Comparison of ENCODE assay signal across 20 mouse cellular contexts in the genomic region with DNA sequence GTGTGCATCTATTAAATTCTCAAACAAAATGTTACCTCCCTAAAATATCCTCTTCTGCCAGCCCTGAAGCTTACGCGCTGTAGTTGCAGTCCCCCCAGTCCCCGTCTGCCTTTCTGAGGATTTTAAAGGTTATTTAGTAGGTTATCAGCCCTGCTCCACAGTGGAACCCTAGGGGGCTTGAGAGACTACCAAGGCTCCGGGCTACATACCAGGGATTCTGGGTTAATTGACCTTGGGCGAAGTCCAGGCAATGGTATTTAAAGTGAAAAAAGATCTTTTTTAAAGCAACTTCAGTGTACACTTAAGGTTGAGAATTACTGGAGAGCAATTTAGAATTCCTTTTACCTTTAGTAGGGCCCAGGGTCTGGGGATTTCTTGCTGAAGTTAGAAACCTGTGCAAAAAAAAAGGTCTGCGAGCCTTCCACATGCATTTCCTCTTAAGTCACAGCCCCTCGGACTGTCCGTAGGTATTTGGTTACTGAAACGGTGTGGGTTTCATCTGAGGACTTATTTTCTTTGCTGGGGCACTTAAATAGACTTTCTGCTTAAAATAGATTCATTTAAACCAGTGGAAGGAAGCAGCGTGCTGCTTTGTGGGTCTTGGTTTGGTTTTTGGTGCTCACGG.
DNase-seq lines count a peak whose midpoint lies in the region; ATAC-seq and TF ChIP-seq lines count a peak whose summit lies in the region.
"Had no signal": no experiment of that assay in that cellular context is flagged by ENCODE, and none has a peak within 500 bp of the region (broad histone marks: within the 10 kb centered on the region; RNA-seq: fewer than 3 reads in every experiment).

No protein-coding gene starts in this region.

- no peak overlapping the region for H3K4me3 ChIP-seq in lung, embryonic 16.5 days (ENCODE audit: low read length)
- H3K4me3 ChIP-seq in lung, postnatal 0 days (ENCODE audit: low read depth, low read length): no peak overlapping the region
- no peak overlapping the region for H3K4me3 ChIP-seq in embryonic facial prominence, embryonic 12.5 days
- H3K4me3 ChIP-seq in limb, embryonic 14.5 days (replicated peaks; ENCODE audit: low read length): no peak overlapping the region
- H3K4me3 ChIP-seq: forebrain, embryonic 13.5 days; heart, embryonic 12.5 days; midbrain, embryonic 10.5 days; neural tube, embryonic 13.5 days had no signal

- peak overlapping the region; percentile 45 for H3K27ac ChIP-seq in lung, embryonic 16.5 days (ENCODE audit: low read length)
- H3K27ac ChIP-seq in lung, postnatal 0 days (ENCODE audit: low read length): no peak overlapping the region
- peak overlapping the region; percentile 80 for H3K27ac ChIP-seq in embryonic facial prominence, embryonic 12.5 days
- peak overlapping the region; percentile 74 for H3K27ac ChIP-seq in limb, embryonic 14.5 days (replicated peaks; ENCODE audit: low read depth, low read length)
- H3K27ac ChIP-seq: forebrain, embryonic 13.5 days; liver, embryonic 14.5 days; midbrain, embryonic 10.5 days; neural tube, embryonic 13.5 days had no signal

- peak; percentile 9 for DNase-seq in kidney, adult 8-10 months
- DNase-seq in kidney, postnatal 4 days: no peak
- no peak for DNase-seq in lung, postnatal 0 days (ENCODE audit: low spot score)
- DNase-seq in limb, embryonic 14.5 days (ENCODE audit: low spot score): peak; percentile 64
- DNase-seq in urinary bladder, postnatal 25 days (ENCODE audit: low spot score): no peak
- no peak for DNase-seq in thymus, postnatal 0 days (ENCODE audit: low spot score)
- DNase-seq: adrenal gland, adult 2 months; cerebellum, adult 11 months; cerebellum, postnatal 36 days; heart, postnatal 4 days; lung, postnatal 36 days; thymus, postnatal 36 days had no signal

- no peak overlapping the region for H3K4me2 ChIP-seq in lung, embryonic 16.5 days (ENCODE audit: low read depth, low read length)
- H3K4me2 ChIP-seq in lung, postnatal 0 days (replicated peaks; ENCODE audit: low read depth, low read length): no peak overlapping the region
- H3K4me2 ChIP-seq in embryonic facial prominence, embryonic 12.5 days (replicated peaks): no peak overlapping the region
- peak overlapping the region; percentile 17; the same call in 1 of the 2 replicates for H3K4me2 ChIP-seq in limb, embryonic 14.5 days (replicated peaks; ENCODE audit: low read depth, low read length, severe bottlenecking)
- H3K4me2 ChIP-seq: forebrain, embryonic 13.5 days; heart, embryonic 12.5 days; neural tube, embryonic 13.5 days had no signal

- peak; percentile 44; the same call in 1 of the 2 replicates for ATAC-seq in lung, embryonic 16.5 days (ENCODE audit: low read depth)
- no peak for ATAC-seq in lung, postnatal 0 days
- no peak for ATAC-seq in embryonic facial prominence, embryonic 12.5 days (ENCODE audit: insufficient number of reproducible peaks, insufficient read depth, low FRiP score, low TSS enrichment)
- peak; percentile 58 for ATAC-seq in limb, embryonic 14.5 days (ENCODE audit: low FRiP score, low read depth)
- ATAC-seq: forebrain, embryonic 13.5 days had no signal

- H3K9me3 ChIP-seq in lung, embryonic 16.5 days (ENCODE audit: control insufficient read depth, low read length): peaks cover 14% of the 10 kb centered on the region
- H3K9me3 ChIP-seq in lung, postnatal 0 days (ENCODE audit: low read length): no peaks in the 10 kb centered on the region; the same call in 1 of the 2 replicates
- H3K9me3 ChIP-seq in embryonic facial prominence, embryonic 12.5 days: peaks cover 21% of the 10 kb centered on the region
- peaks cover 25% of the 10 kb centered on the region for H3K9me3 ChIP-seq in limb, embryonic 14.5 days (ENCODE audit: control insufficient read depth, low read length)
- H3K9me3 ChIP-seq: G1E had no signal

- H3K9ac ChIP-seq in lung, embryonic 16.5 days (ENCODE audit: low read length): no peak overlapping the region
- no peak overlapping the region for H3K9ac ChIP-seq in lung, postnatal 0 days (replicated peaks; ENCODE audit: low read depth)
- H3K9ac ChIP-seq in embryonic facial prominence, embryonic 12.5 days: no peak overlapping the region
- no peak overlapping the region for H3K9ac ChIP-seq in limb, embryonic 14.5 days (ENCODE audit: low read depth, low read length, severe bottlenecking)
- H3K9ac ChIP-seq: forebrain, embryonic 13.5 days; heart, embryonic 12.5 days; liver, embryonic 14.5 days; neural tube, embryonic 13.5 days had no signal

- 73% methylated on average over 11 of the region's 11 CpGs for WGBS in lung, embryonic 16.5 days
- 64% methylated on average over 11 of the region's 11 CpGs for WGBS in lung, postnatal 0 days
- WGBS in embryonic facial prominence, embryonic 12.5 days: 34% methylated on average over 11 of the region's 11 CpGs
- 35% methylated on average over 11 of the region's 11 CpGs for WGBS in limb, embryonic 14.5 days

- no peak for TF ChIP-seq CTCF in lung, postnatal 0 days (IDR thresholded peaks at IDR 0.05)

- no peak for TF ChIP-seq POLR2A in limb, embryonic 14.5 days (IDR thresholded peaks at IDR 0.05; ENCODE audit: borderline replicate concordance, extremely low read depth, insufficient read depth, insufficient read length)

- peaks cover 25% of the 10 kb centered on the region for H3K36me3 ChIP-seq in lung, embryonic 16.5 days (ENCODE audit: control insufficient read depth, insufficient read depth, low read length)
- H3K36me3 ChIP-seq in lung, postnatal 0 days (ENCODE audit: insufficient read depth, low read length): peaks cover 11% of the 10 kb centered on the region
- H3K36me3 ChIP-seq in embryonic facial prominence, embryonic 12.5 days: peaks cover 42% of the 10 kb centered on the region
- peaks cover 32% of the 10 kb centered on the region for H3K36me3 ChIP-seq in limb, embryonic 14.5 days (ENCODE audit: control insufficient read depth, insufficient read depth, low read length)

- H3K27me3 ChIP-seq in lung, embryonic 16.5 days (ENCODE audit: control insufficient read depth, insufficient read depth, low read depth, low read length): no peaks in the 10 kb centered on the region
- H3K27me3 ChIP-seq in lung, postnatal 0 days (replicated peaks; ENCODE audit: insufficient read depth, low read length): no peaks in the 10 kb centered on the region
- no peaks in the 10 kb centered on the region for H3K27me3 ChIP-seq in embryonic facial prominence, embryonic 12.5 days
- no peaks in the 10 kb centered on the region for H3K27me3 ChIP-seq in limb, embryonic 14.5 days (ENCODE audit: control insufficient read depth, insufficient read depth, low read length)
- H3K27me3 ChIP-seq: forebrain, embryonic 13.5 days; heart, embryonic 12.5 days; neural tube, embryonic 13.5 days had no signal

- H3K4me1 ChIP-seq in lung, embryonic 16.5 days (replicated peaks; ENCODE audit: control insufficient read depth, insufficient read depth, low read length): 0 out of 2 replicates have a peak, but pooled peaks cover 4% of the 10 kb centered on the region
- H3K4me1 ChIP-seq in lung, postnatal 0 days (ENCODE audit: insufficient read depth, low read depth, low read length): no peaks in the 10 kb centered on the region
- H3K4me1 ChIP-seq in embryonic facial prominence, embryonic 12.5 days: peaks cover 21% of the 10 kb centered on the region
- peaks cover 29% of the 10 kb centered on the region for H3K4me1 ChIP-seq in limb, embryonic 14.5 days (ENCODE audit: control insufficient read depth, insufficient read depth, low read length)
- H3K4me1 ChIP-seq: midbrain, embryonic 10.5 days had no signal

- no peak for TF ChIP-seq EP300 in lung, postnatal 0 days (IDR thresholded peaks at IDR 0.05)

Comparison
In these comparisons a context has a peak if more than half of its experiments do, and no peak if none do; other contexts are left out.
1. DNase-seq: peak in kidney, adult 8-10 months (2 of 2) and limb, embryonic 14.5 days (single experiment); none in kidney, postnatal 4 days (0 of 2), lung, postnatal 0 days (single experiment), urinary bladder, postnatal 25 days (single experiment) and thymus, postnatal 0 days (single experiment).
2. ATAC-seq: peak in lung, embryonic 16.5 days (single experiment) and limb, embryonic 14.5 days (single experiment); none in lung, postnatal 0 days (single experiment) and embryonic facial prominence, embryonic 12.5 days (single experiment).